Mouse (Mus musculus) stomach, embryonic 16.5 days (tissue): ENCODE measurements at regions not wholly inside any gene's neighbourhood (a gene's known extent, or its start where the extent isn't known, plus 50 kb on each side); places are given as distances from the start of the nearest gene placed in this dataset.

Experiments used
- ATAC-seq: fragments of 200-750 bp; cut with Nextera tagmentation; 2 replicates; pipeline ENCODE4 v1.8.0; 2017; ENCODE audit warnings: moderate number of reproducible peaks, moderate TSS enrichment; ENCODE audit not compliant: insufficient read depth, low FRiP score
- H3K27ac ChIP-seq: fragments of 300-500 bp; sonication (generic); 2 replicates; pipeline ENCODE4 v1.5.1; 2014; ENCODE audit warnings: low read length
- H3K27me3 ChIP-seq: fragments of 300-500 bp; sonication (generic); 2 replicates; pipeline ENCODE4 v1.6.1; 2014; ENCODE audit warnings: low read length, control low read depth, mixed read lengths; ENCODE audit not compliant: control insufficient read depth, insufficient read depth
- H3K36me3 ChIP-seq: fragments of 300-500 bp; sonication (generic); 2 replicates; pipeline ENCODE4 v1.6.1; 2014; ENCODE audit warnings: low read length; ENCODE audit not compliant: control insufficient read depth, insufficient read depth
- H3K4me1 ChIP-seq: fragments of 300-500 bp; sonication (generic); 2 replicates; pipeline ENCODE4 v1.6.1; 2014; ENCODE audit warnings: low read length, control low read depth, mixed read lengths; ENCODE audit not compliant: control insufficient read depth, insufficient read depth
- H3K4me2 ChIP-seq: fragments of 300-500 bp; sonication (generic); 2 replicates; pipeline ENCODE4 v1.6.1; 2014; ENCODE audit warnings: low read depth, low read length, mixed read lengths
- H3K4me3 ChIP-seq: fragments of 300-500 bp; sonication (generic); replicated peaks from 2 replicates; pipeline ENCODE4 v1.5.1; 2014; ENCODE audit warnings: mild to moderate bottlenecking, low read length
- H3K9ac ChIP-seq: fragments of 300-500 bp; sonication (generic); 2 replicates; pipeline ENCODE4 v1.6.1; 2014; ENCODE audit warnings: low read length
- H3K9me3 ChIP-seq: fragments of 300-500 bp; sonication (generic); replicated peaks from 2 replicates; pipeline ENCODE4 v1.6.1; 2016; ENCODE audit warnings: low read length, control low read depth; ENCODE audit not compliant: control insufficient read depth
- WGBS: fragments of 180-500 bp; shearing (Covaris S2); extraction: QIAGEN DNeasy Blood & Tissue Kit; methylation state at CpG from one replicate; pipeline ENCODE4 v1.1.7; 2014; 5-methylcytosine and 5-hydroxymethylcytosine counted together

DNA sequence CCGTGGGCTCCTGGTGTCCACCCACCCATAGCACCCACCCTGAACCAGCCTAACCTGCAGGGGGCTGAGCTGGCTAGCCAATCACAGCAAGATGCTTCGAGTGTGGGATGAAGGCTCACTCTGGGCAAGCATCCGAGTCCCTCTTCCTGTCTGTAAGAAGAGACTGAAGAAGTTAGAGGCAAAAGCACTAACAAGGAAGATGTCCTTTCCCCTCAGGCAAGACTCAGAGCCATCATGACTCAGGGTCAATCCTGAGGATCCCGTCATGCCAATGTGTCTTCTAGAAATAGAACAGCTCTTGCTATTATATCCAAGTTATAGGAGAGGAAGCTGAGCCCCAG is 163.6 kb downstream of the Trim29 start:
- Histone ChIP-seq H3K4me1 (no peaks in the 10 kb centered on the region), H3K27ac (no peak overlapping the region), H3K9me3 (no peaks in the 10 kb centered on the region), H3K4me2 (no peak overlapping the region), H3K9ac (no peak overlapping the region), H3K36me3 (no peaks in the 10 kb centered on the region), H3K27me3 (no peaks in the 10 kb centered on the region), H3K4me3 (no peak overlapping the region)
- 57% methylated on average over 4 of the region's 4 CpGs for WGBS
- no peak for ATAC-seq

DNA sequence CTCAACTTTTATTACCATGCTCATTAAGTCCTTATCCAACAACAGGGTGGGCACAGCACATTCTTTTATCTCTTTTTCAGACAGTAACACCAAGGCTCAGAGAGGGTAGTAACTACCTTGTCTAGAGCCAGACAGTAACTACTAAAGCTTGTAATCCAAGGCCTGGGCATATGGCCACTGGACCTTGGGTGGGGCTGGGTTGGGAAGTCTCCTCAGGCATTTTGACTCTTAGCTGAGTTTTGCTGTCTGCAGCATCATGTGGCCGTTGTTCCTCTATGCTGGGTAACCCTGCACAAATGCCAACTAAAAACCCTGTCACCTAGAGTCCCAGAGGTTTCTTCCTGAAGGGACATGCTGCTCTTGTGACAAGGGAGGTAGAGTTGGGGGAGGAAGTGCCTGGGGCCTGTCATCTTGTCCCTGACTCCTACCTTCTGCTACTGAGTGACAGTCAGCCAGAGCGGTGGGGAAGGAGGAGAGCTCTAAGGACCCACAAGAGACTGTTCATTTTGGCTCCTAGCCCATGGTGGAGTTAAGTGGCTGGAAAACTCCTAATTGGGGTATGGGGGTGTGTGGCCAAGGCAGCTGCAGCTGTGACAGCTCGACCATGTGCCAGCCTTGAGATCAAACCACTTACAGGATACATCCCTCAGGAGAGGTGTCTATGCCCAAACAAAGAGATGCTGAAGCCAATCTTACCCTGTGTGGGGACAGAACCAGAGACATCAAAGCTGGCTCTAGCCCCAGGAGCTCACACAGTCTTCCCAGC is 170.4 kb downstream of the Trim29 start:
- 50% methylated on average over 3 of the region's 3 CpGs for WGBS
- Histone ChIP-seq H3K4me2 (no peak overlapping the region), H3K4me1 (no peaks in the 10 kb centered on the region), H3K9me3 (peaks cover 3% of the 10 kb centered on the region; the same call in 1 of the 2 replicates), H3K4me3 (no peak overlapping the region), H3K36me3 (no peaks in the 10 kb centered on the region), H3K27ac (no peak overlapping the region), H3K9ac (no peak overlapping the region), H3K27me3 (no peaks in the 10 kb centered on the region)
- ATAC-seq = no peak

DNA sequence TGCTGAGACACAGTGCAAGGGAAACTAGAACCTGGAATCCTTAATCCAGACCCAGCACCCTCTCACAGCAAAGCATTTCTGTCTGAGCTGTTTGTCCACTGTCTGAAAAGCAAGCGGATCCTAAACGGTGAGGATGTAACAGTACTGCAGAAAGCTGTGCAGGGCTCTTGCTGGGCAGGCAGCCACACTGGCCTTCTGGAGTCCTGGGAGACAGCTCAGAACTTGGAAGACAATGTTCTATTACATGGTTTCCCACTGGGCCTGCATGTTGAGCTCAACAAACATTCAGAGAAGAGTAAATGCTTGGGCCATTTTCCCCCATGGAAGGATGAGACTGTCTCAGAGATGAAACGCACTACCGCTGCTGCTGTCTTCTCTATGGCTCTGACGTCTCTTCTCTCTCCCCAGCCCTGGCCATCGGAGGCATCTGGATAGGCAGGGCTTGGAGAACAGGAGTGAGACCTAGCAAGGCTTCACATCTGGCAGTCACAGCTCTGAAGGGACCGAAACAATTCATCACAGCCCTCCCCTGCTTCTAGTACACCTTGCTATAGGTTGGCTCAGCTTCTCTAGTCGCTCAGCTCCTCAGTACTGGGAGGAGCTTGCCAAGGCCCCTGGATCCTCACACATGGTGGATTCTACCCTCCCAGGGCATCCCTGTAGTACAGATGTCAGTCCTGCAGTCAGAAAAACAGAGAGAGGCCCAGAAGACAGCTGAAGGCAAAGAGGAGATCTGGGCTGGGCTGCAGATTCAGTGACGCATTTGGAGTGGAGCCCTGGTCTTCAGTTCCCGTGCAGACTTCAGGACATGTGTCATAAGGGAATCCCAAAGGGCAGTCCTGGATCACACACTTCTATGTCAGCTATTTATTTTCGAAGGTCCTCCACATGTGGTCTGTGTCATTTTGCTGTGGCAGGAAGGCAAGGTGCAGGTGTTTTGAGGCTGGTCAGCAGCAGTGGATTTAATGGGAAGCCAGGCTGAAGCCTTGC is 171.7 kb downstream of the Trim29 start:
- no peak overlapping the region for H3K4me2 ChIP-seq
- H3K27ac ChIP-seq = no peak overlapping the region
- ATAC-seq = no peak
- no peaks in the 10 kb centered on the region for H3K4me1 ChIP-seq
- H3K9ac ChIP-seq = no peak overlapping the region
- H3K4me3 ChIP-seq = no peak overlapping the region
- H3K27me3 ChIP-seq = no peaks in the 10 kb centered on the region
- H3K9me3 ChIP-seq = peaks cover 3% of the 10 kb centered on the region; the same call in 1 of the 2 replicates
- no peaks in the 10 kb centered on the region for H3K36me3 ChIP-seq
- 65% methylated on average over 11 of the region's 11 CpGs for WGBS

DNA sequence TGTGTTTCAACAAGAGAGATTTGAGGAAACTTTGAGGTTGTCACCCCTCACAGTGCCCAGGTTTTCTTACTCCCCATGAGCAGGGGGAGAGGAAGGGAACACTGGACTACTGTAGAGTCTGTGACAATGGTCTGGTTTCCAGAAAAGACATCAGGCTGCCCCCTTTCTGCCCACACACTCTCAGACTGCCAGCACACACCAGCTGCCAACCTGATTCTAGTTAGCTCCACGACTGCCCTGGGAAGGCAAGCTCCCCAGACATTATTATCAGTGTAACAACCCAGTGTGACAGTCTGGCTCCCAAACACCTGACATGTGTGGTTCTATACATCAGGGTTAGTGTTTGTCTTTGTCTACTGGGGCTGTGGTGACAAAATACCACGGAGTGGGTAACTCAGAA is 172.5 kb downstream of the Trim29 start:
- Histone ChIP-seq H3K9me3 (peaks cover 3% of the 10 kb centered on the region; the same call in 1 of the 2 replicates), H3K9ac (no peak overlapping the region), H3K27me3 (no peaks in the 10 kb centered on the region), H3K36me3 (no peaks in the 10 kb centered on the region), H3K27ac (no peak overlapping the region), H3K4me1 (no peaks in the 10 kb centered on the region), H3K4me3 (no peak overlapping the region), H3K4me2 (no peak overlapping the region)
- 75% methylated on average over 2 of the region's 2 CpGs for WGBS
- no peak for ATAC-seq

DNA sequence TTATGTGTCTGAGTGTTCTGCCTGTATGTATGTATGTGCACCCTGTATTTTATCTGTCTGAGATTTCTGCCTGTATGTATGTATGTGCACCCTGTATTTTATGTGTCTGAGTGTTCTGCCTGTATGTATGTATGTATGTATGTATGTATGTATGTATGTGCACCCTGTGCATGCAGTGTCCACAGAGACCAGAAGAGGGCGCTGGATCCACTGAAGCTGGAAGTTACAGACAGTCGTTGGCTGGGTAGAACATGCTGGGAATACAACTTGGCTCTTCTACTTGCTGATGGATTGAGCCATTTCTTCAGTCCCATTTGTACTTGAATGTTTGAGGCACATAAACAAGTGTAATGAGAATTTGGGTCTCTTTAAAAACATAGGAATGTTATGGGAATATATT is 173.3 kb downstream of the Trim29 start:
- no peak for ATAC-seq
- 88% methylated on average over 2 of the region's 2 CpGs for WGBS
- no peak overlapping the region for H3K27ac ChIP-seq
- no peak overlapping the region for H3K4me3 ChIP-seq
- peaks cover 3% of the 10 kb centered on the region; the same call in 1 of the 2 replicates for H3K9me3 ChIP-seq
- no peaks in the 10 kb centered on the region for H3K36me3 ChIP-seq
- H3K4me2 ChIP-seq = no peak overlapping the region
- H3K9ac ChIP-seq = no peak overlapping the region
- no peaks in the 10 kb centered on the region for H3K27me3 ChIP-seq
- H3K4me1 ChIP-seq = no peaks in the 10 kb centered on the region

DNA sequence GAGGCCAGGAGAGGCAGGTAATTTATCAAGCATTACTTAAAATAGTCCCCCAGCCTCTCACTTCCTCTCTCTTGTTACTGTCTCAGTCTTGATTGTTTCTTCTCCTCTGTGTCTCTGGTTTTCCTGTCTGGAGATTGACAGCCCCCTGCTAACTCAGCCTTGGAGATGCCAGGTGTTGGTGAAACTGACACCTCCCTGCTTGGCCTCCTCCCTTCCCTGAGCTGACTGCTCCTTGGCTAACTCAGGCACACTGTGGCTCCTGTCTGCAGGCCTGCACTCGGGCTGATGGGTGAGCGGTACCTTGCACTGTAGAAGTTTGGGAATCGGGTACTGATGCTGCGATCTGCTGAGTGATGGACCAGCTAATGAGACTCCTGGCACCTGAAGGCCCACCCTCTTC is 176.1 kb downstream of the Trim29 start:
- no peaks in the 10 kb centered on the region; the same call in 1 of the 2 replicates for H3K4me1 ChIP-seq
- peaks cover 3% of the 10 kb centered on the region; the same call in 1 of the 2 replicates for H3K9me3 ChIP-seq
- 47% methylated on average over 4 of the region's 4 CpGs for WGBS
- no peak overlapping the region for H3K9ac ChIP-seq
- H3K27me3 ChIP-seq = no peaks in the 10 kb centered on the region
- no peak overlapping the region for H3K4me2 ChIP-seq
- no peak for ATAC-seq
- no peak overlapping the region for H3K4me3 ChIP-seq
- no peaks in the 10 kb centered on the region for H3K36me3 ChIP-seq
- H3K27ac ChIP-seq = no peak overlapping the region

DNA sequence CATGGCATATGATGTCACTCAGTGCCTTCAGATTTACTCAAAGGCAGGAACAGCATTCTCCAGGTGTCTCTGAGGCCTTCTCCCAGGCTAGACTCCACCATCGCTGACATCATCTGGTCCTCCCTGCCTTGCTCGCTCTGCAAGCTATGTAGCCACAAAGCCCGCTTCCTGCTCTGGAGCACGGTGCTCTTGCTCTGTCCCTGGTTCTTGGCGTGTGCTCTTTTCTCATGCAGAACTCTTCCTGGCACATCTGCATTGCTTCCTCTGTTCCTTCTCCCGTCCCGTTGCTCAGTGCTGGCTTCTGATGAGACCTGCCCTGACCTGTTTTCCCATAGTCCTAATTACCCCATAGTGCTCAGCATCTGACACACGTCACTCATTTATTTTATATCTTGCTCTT is 178.6 kb downstream of the Trim29 start:
- no peak overlapping the region for H3K9ac ChIP-seq
- H3K9me3 ChIP-seq = no peaks in the 10 kb centered on the region
- H3K4me2 ChIP-seq = no peak overlapping the region
- 61% methylated on average over 8 of the region's 8 CpGs for WGBS
- H3K36me3 ChIP-seq = no peaks in the 10 kb centered on the region
- no peak overlapping the region for H3K27ac ChIP-seq
- no peaks in the 10 kb centered on the region; the same call in 1 of the 2 replicates for H3K4me1 ChIP-seq
- ATAC-seq = no peak
- H3K27me3 ChIP-seq = no peaks in the 10 kb centered on the region
- no peak overlapping the region for H3K4me3 ChIP-seq

DNA sequence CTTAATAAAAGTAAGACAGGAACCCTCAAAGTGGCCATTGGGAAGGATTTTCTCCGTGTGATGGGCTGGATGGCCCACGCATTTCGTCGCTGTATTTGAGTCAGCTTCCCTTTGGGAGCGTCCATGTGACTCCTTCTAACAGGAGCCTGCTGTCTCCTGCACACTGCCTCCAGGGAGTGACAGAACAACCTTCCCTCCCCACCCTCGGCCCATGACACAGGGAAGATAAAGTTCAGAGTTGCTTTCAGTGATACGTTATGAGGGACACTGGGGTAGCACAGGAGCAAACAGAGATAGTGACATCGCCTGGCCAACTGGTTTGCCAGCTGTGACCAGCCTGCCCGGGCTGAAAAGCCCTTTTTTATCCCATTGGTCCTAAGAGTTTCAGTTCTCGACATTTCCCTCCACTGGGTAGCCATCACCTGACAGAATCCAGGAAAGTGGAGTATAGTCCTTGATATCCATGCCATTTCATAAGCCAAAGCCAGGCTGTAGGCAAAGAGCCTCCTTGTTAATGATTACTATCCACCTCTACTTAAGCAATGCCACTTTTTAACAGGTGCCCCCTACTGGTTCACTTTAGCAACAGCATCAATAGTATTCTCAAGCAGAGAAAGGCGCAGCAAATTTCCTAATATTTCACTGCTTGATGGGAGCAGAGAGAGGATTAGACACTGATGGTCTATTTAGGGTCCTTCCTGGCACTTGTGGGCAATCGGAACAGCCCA is 180.5 kb downstream of the Trim29 start:
- Histone ChIP-seq H3K9ac (no peak overlapping the region), H3K4me2 (no peak overlapping the region), H3K27ac (no peak overlapping the region), H3K4me1 (no peaks in the 10 kb centered on the region; the same call in 1 of the 2 replicates), H3K4me3 (no peak overlapping the region), H3K36me3 (no peaks in the 10 kb centered on the region), H3K27me3 (no peaks in the 10 kb centered on the region), H3K9me3 (no peaks in the 10 kb centered on the region)
- WGBS = 61% methylated on average over 12 of the region's 12 CpGs
- no peak for ATAC-seq
